Comparison of ENCODE assay signal across 19 mouse cellular contexts in genomic region chr9:122725046-122725765, GRCm38 (mm10). TPM values are rescaled to one million over a fixed set of nuclear protein-coding genes. Genes with fewer than 3 reads are reported as not detected.
DNase-seq lines count a peak whose midpoint lies in the region; ATAC-seq and TF ChIP-seq lines count a peak whose summit lies in the region.
"Had no signal": no experiment of that assay in that cellular context is flagged by ENCODE, and none has a peak within 500 bp of the region (broad histone marks: within the 10 kb centered on the region; RNA-seq: fewer than 3 reads in every experiment).

No protein-coding gene starts in this region.

- no peaks in the 10 kb centered on the region for H3K4me1 ChIP-seq in forebrain, embryonic 14.5 days (ENCODE audit: control insufficient read depth, insufficient read depth, low read length)
- H3K4me1 ChIP-seq in midbrain, embryonic 15.5 days: peaks cover 3% of the 10 kb centered on the region; the same call in 1 of the 2 replicates
- H3K4me1 ChIP-seq: kidney, embryonic 15.5 days; liver, embryonic 13.5 days; stomach, embryonic 15.5 days had no signal

- H3K27ac ChIP-seq in layer of hippocampus, adult 2 months: peak overlapping the region; percentile 46; the same call in 1 of the 2 replicates
- H3K27ac ChIP-seq in forebrain, embryonic 14.5 days (ENCODE audit: low read depth, low read length): no peak overlapping the region
- H3K27ac ChIP-seq in midbrain, embryonic 15.5 days: no peak overlapping the region
- H3K27ac ChIP-seq: kidney, embryonic 15.5 days; liver, embryonic 13.5 days; stomach, embryonic 15.5 days had no signal

- 35% methylated on average over 22 of the region's 22 CpGs for WGBS in forebrain, embryonic 14.5 days
- 28% methylated on average over 22 of the region's 22 CpGs for WGBS in midbrain, embryonic 15.5 days

- no peaks in the 10 kb centered on the region for H3K9me3 ChIP-seq in forebrain, embryonic 14.5 days (replicated peaks; ENCODE audit: control insufficient read depth, low read length)
- no peaks in the 10 kb centered on the region for H3K9me3 ChIP-seq in midbrain, embryonic 15.5 days
- H3K9me3 ChIP-seq: kidney, embryonic 15.5 days; liver, embryonic 13.5 days; stomach, embryonic 15.5 days had no signal

- no peak for DNase-seq in layer of hippocampus, adult 2 months (ENCODE audit: low spot score in 2 of 2)
- DNase-seq in layer of hippocampus, adult 11-12 months (ENCODE audit: low spot score): no peak
- DNase-seq in ZHBTc4 (ENCODE audit: low read depth, low spot score): peak; percentile 18
- DNase-seq in forebrain, embryonic 14.5 days (ENCODE audit: low spot score): peak; percentile 51
- no peak for DNase-seq in kidney, postnatal 25 days
- DNase-seq: adrenal gland, postnatal 25 days; cerebellum, adult 11-12 months; liver, embryonic 13.5 days; lung, postnatal 14 days; right cerebral cortex, postnatal 4 days had no signal

- no peak for TF ChIP-seq CTCF in layer of hippocampus, adult 2 months (conservative IDR thresholded peaks at IDR 0.05)

- 0 out of 2 replicates have a peak overlapping the region, but pooled peaks have one; percentile 3 for H3K4me2 ChIP-seq in forebrain, embryonic 14.5 days (ENCODE audit: low read length)
- peak overlapping the region; percentile 22 for H3K4me2 ChIP-seq in midbrain, embryonic 15.5 days
- H3K4me2 ChIP-seq: kidney, embryonic 15.5 days; liver, embryonic 13.5 days; stomach, embryonic 15.5 days had no signal

- H3K27me3 ChIP-seq in forebrain, embryonic 14.5 days (replicated peaks; ENCODE audit: control insufficient read depth, insufficient read depth, low read length): peaks cover 3% of the 10 kb centered on the region; the same call in 1 of the 2 replicates
- peaks cover 4% of the 10 kb centered on the region for H3K27me3 ChIP-seq in midbrain, embryonic 15.5 days (replicated peaks)

- H3K36me3 ChIP-seq in forebrain, embryonic 14.5 days (ENCODE audit: control insufficient read depth, insufficient read depth, low read length): no peaks in the 10 kb centered on the region
- H3K36me3 ChIP-seq in midbrain, embryonic 15.5 days (replicated peaks): no peaks in the 10 kb centered on the region
- H3K36me3 ChIP-seq: kidney, embryonic 15.5 days; liver, embryonic 13.5 days; stomach, embryonic 15.5 days had no signal

- no peak overlapping the region for H3K9ac ChIP-seq in forebrain, embryonic 14.5 days (ENCODE audit: low read length)
- H3K9ac ChIP-seq in midbrain, embryonic 15.5 days: no peak overlapping the region
- H3K9ac ChIP-seq: kidney, embryonic 15.5 days; liver, embryonic 13.5 days; stomach, embryonic 15.5 days had no signal

- H3K4me3 ChIP-seq in layer of hippocampus, adult 2 months: no peak overlapping the region
- no peak overlapping the region for H3K4me3 ChIP-seq in forebrain, embryonic 14.5 days (ENCODE audit: low read depth, low read length)
- H3K4me3 ChIP-seq in midbrain, embryonic 15.5 days: no peak overlapping the region
- H3K4me3 ChIP-seq: kidney, embryonic 15.5 days; liver, embryonic 13.5 days; myocyte; stomach, embryonic 15.5 days had no signal

- ATAC-seq in forebrain, embryonic 14.5 days: no peak
- no peak for ATAC-seq in midbrain, embryonic 15.5 days (replicated peaks)
- ATAC-seq in CD4-positive, CD25-positive, alpha-beta regulatory T cell, adult 4 months: no peak

RNA-seq across cellular contexts. Expression of gene Topaz1, which starts 21.9 kb away (rescaled TPM):
- total RNA-seq in layer of hippocampus, adult 2 months (2021): not detected
- not detected in 2 replicates for polyA plus RNA-seq in forebrain, embryonic 14.5 days (2014; fragmentation: Nextera tagmentation; extraction: Ambion mirVana)
- polyA plus RNA-seq in midbrain, embryonic 15.5 days (2015; fragmentation: Nextera tagmentation; extraction: Ambion mirVana): not detected in 2 replicates
- polyA plus RNA-seq in CD4-positive, CD25-positive, alpha-beta regulatory T cell, adult 4 months (2017; shearing (Covaris generic)): not detected
- total RNA-seq: adrenal gland, postnatal 25 days; granulocyte monocyte progenitor cell, adult 5-6 weeks; left cerebral cortex, adult 8-10 months had no signal
- polyA plus RNA-seq: embryonic facial prominence, embryonic 11.5 days; frontal cortex, adult 2 months; kidney, embryonic 15.5 days; liver, embryonic 13.5 days; myocyte; stomach, embryonic 15.5 days had no signal

Comparison
In these comparisons a context has a peak if more than half of its experiments do, and no peak if none do; other contexts are left out.
1. DNase-seq: peak in ZHBTc4 (single experiment) and forebrain, embryonic 14.5 days (single experiment); none in layer of hippocampus, adult 2 months (0 of 2), layer of hippocampus, adult 11-12 months (single experiment) and kidney, postnatal 25 days (0 of 2).